Mouse (Mus musculus) neural tube, embryonic 15.5 days (tissue): ENCODE results near the gene Cab39. TPM values are rescaled to one million over a fixed set of nuclear protein-coding genes. Genes with fewer than 3 reads are reported as not detected.

Experiments used
- ATAC-seq: fragments of 200-750 bp; cut with Nextera tagmentation; 2 replicates; pipeline ENCODE4 v1.8.0; 2017; ENCODE audit warnings: mild to moderate bottlenecking, moderate TSS enrichment, moderate library complexity; ENCODE audit not compliant: low FRiP score
- H3K27ac ChIP-seq: fragments of 300-500 bp; sonication (generic); replicated peaks from 2 replicates; pipeline ENCODE4 v1.5.1; 2015; ENCODE audit warnings: mild to moderate bottlenecking, inconsistent platforms
- H3K27me3 ChIP-seq: fragments of 300-500 bp; sonication (generic); replicated peaks from 2 replicates; pipeline ENCODE4 v1.6.1; 2015; ENCODE audit warnings: inconsistent platforms
- H3K36me3 ChIP-seq: fragments of 300-500 bp; sonication (generic); 2 replicates; pipeline ENCODE4 v1.6.1; 2015; ENCODE audit warnings: inconsistent platforms
- H3K4me1 ChIP-seq: fragments of 300-500 bp; sonication (generic); 2 replicates; pipeline ENCODE4 v1.6.1; 2015; ENCODE audit warnings: inconsistent platforms
- H3K4me2 ChIP-seq: fragments of 300-500 bp; sonication (generic); 2 replicates; pipeline ENCODE4 v1.6.1; 2015; ENCODE audit warnings: inconsistent platforms, mild to moderate bottlenecking, moderate library complexity
- H3K4me3 ChIP-seq: fragments of 300-500 bp; sonication (generic); replicated peaks from 2 replicates; pipeline ENCODE4 v1.5.1; 2015; ENCODE audit warnings: mild to moderate bottlenecking, inconsistent platforms
- H3K9ac ChIP-seq: fragments of 300-500 bp; sonication (generic); replicated peaks from 2 replicates; pipeline ENCODE4 v1.6.1; 2015; ENCODE audit warnings: mild to moderate bottlenecking, inconsistent platforms
- H3K9me3 ChIP-seq: fragments of 300-500 bp; sonication (generic); replicated peaks from 2 replicates; pipeline ENCODE4 v1.6.1; 2016; ENCODE audit warnings: inconsistent platforms
- WGBS: fragments of 180-500 bp; shearing (Covaris S2); methylation state at CpG from one replicate; pipeline ENCODE4 v1.1.7; 2015; ENCODE audit warnings: mixed read lengths; 5-methylcytosine and 5-hydroxymethylcytosine counted together
- polyA plus RNA-seq: library from polyadenylated mRNA; unstranded; fragments of >200 nt; fragmentation: Nextera tagmentation; extraction: Ambion mirVana; gene quantifications from 2 replicates; pipeline ENCODE4 v1.2.1, GENCODE M21; 2015

Cab39 gene
- polyA plus RNA-seq, 1 experiment from 2014 or later = 45.3 TPM

GRCm38 (mm10) chr1:85894748-85895360 is 101.6 kb downstream of the Cab39 start:
- ATAC-seq = peak; percentile 54
- Histone ChIP-seq H3K4me3 (peak overlapping the region; percentile 85), H3K4me1 (peaks cover 55% of the 10 kb centered on the region), H3K4me2 (peak overlapping the region; percentile 88), H3K27me3 (no peaks in the 10 kb centered on the region), H3K9ac (peak overlapping the region; percentile 82), H3K9me3 (no peaks in the 10 kb centered on the region), H3K36me3 (no peaks in the 10 kb centered on the region), H3K27ac (peak overlapping the region; percentile 90)
- WGBS = 3% methylated on average over 30 of the region's 30 CpGs

- Histone ChIP-seq H3K4me3 (peak overlapping the region; percentile 85), H3K27me3 (no peaks in the 10 kb centered on the region), H3K9ac (peak overlapping the region; percentile 82), H3K4me1 (peaks cover 60% of the 10 kb centered on the region), H3K36me3 (no peaks in the 10 kb centered on the region), H3K27ac (peak overlapping the region; percentile 90), H3K9me3 (no peaks in the 10 kb centered on the region), H3K4me2 (peak overlapping the region; percentile 88)
- peak; percentile 46 for ATAC-seq
- 4% methylated on average over 15 of the region's 15 CpGs for WGBS
Measured at GRCm38 (mm10) chr1:85895391-85895837, 102.2 kb downstream of the Cab39 start.

GRCm38 (mm10) chr1:85896110-85896509 is 102.9 kb downstream of the Cab39 start:
- WGBS = 58% methylated on average over 5 of the region's 5 CpGs
- Histone ChIP-seq H3K27ac (peak overlapping the region; percentile 90), H3K4me2 (peak overlapping the region; percentile 88), H3K4me1 (peaks cover 67% of the 10 kb centered on the region), H3K4me3 (peak overlapping the region; percentile 85), H3K36me3 (no peaks in the 10 kb centered on the region), H3K27me3 (no peaks in the 10 kb centered on the region), H3K9ac (peak overlapping the region; percentile 82), H3K9me3 (no peaks in the 10 kb centered on the region)
- no peak for ATAC-seq

- peaks cover 76% of the 10 kb centered on the region for H3K4me1 ChIP-seq
- H3K4me3 ChIP-seq = peak overlapping the region; percentile 85
- H3K9me3 ChIP-seq = no peaks in the 10 kb centered on the region
- WGBS = 49% methylated on average over 12 of the region's 12 CpGs
- no peaks in the 10 kb centered on the region for H3K36me3 ChIP-seq
- peak overlapping the region; percentile 37 for H3K9ac ChIP-seq
- no peak for ATAC-seq
- H3K27me3 ChIP-seq = no peaks in the 10 kb centered on the region
- peak overlapping the region; percentile 69 for H3K27ac ChIP-seq
- peak overlapping the region; percentile 88 for H3K4me2 ChIP-seq
Measured at GRCm38 (mm10) chr1:85896781-85897700, 103.8 kb downstream of the Cab39 start.

GRCm38 (mm10) chr1:85897901-85898760 is 104.9 kb downstream of the Cab39 start:
- Histone ChIP-seq H3K4me3 (no peak overlapping the region), H3K9me3 (no peaks in the 10 kb centered on the region), H3K36me3 (peaks cover 3% of the 10 kb centered on the region), H3K9ac (peak overlapping the region; percentile 17; the same call in 1 of the 2 replicates), H3K4me2 (peak overlapping the region; percentile 88), H3K27ac (peak overlapping the region; percentile 69), H3K4me1 (peaks cover 85% of the 10 kb centered on the region), H3K27me3 (no peaks in the 10 kb centered on the region)
- no peak for ATAC-seq
- WGBS = 29% methylated on average over 8 of the region's 8 CpGs

- Histone ChIP-seq H3K4me3 (no peak overlapping the region), H3K27ac (peak overlapping the region; percentile 69), H3K27me3 (no peaks in the 10 kb centered on the region), H3K9ac (0 out of 2 replicates have a peak overlapping the region, but pooled peaks have one; percentile 17), H3K9me3 (no peaks in the 10 kb centered on the region), H3K4me1 (peaks cover 81% of the 10 kb centered on the region), H3K4me2 (peak overlapping the region; percentile 88), H3K36me3 (peaks cover 10% of the 10 kb centered on the region)
- no peak for ATAC-seq
- WGBS = 26% methylated on average over 12 of the region's 12 CpGs
Measured at GRCm38 (mm10) chr1:85898761-85899387, 105.6 kb downstream of the Cab39 start.

- peaks cover 78% of the 10 kb centered on the region for H3K4me1 ChIP-seq
- ATAC-seq = no peak
- peak overlapping the region; percentile 69 for H3K27ac ChIP-seq
- peaks cover 14% of the 10 kb centered on the region for H3K36me3 ChIP-seq
- no peaks in the 10 kb centered on the region for H3K27me3 ChIP-seq
- H3K4me2 ChIP-seq = peak overlapping the region; percentile 88
- 0 out of 2 replicates have a peak overlapping the region, but pooled peaks have one; percentile 17 for H3K9ac ChIP-seq
- no peak overlapping the region for H3K4me3 ChIP-seq
- H3K9me3 ChIP-seq = no peaks in the 10 kb centered on the region
Measured at GRCm38 (mm10) chr1:85899388-85899761, 106.1 kb downstream of the Cab39 start.

- H3K9me3 ChIP-seq = no peaks in the 10 kb centered on the region
- H3K4me3 ChIP-seq = no peak overlapping the region
- 0 out of 2 replicates have a peak overlapping the region, but pooled peaks have one; percentile 2 for H3K9ac ChIP-seq
- no peaks in the 10 kb centered on the region for H3K27me3 ChIP-seq
- H3K4me1 ChIP-seq = peaks cover 71% of the 10 kb centered on the region
- peaks cover 27% of the 10 kb centered on the region for H3K36me3 ChIP-seq
- H3K4me2 ChIP-seq = no peak overlapping the region
- no peak for ATAC-seq
- peak overlapping the region; percentile 60; the same call in 1 of the 2 replicates for H3K27ac ChIP-seq
- 58% methylated on average over 7 of the region's 7 CpGs for WGBS
Measured at GRCm38 (mm10) chr1:85900521-85901333, 107.5 kb downstream of the Cab39 start.
